Mouse (Mus musculus) cortical plate, adult 2 months (tissue): ENCODE measurements around the gene Ap3d1.

Experiments used
- CTCF ChIP-seq: fragments of 200-500 bp; IDR thresholded peaks from 2 replicates; pipeline ENCODE4 v1.5.1; 2011; ENCODE audit warnings: mild to moderate bottlenecking, control low read depth, low read length; ENCODE audit not compliant: insufficient read depth; ENCODE audit errors: extremely low read depth
- POLR2A ChIP-seq: fragments of 200-500 bp; IDR thresholded peaks from 2 replicates; pipeline ENCODE4 v1.6.1; 2011; ENCODE audit warnings: mild to moderate bottlenecking, low read length, control low read depth; ENCODE audit not compliant: insufficient read depth; ENCODE audit errors: extremely low read depth

- TF ChIP-seq CTCF (no peak), POLR2A (0 out of 2 replicates have a peak, but pooled peaks have one; percentile 29)
Measured at GRCm38 (mm10) chr10:80701721-80702535, 40.1 kb downstream of the Ap3d1 start, which contains the start of the genes Mob3a and Izumo4.
